Mouse (Mus musculus): Measurements from ENCODE around the gene Ttc39d.
A peak's percentile ranks its signal among the peaks of the same experiment; 100 is the strongest.
"Not testable (repeated sequence)": the region's sequence is repeated elsewhere in the genome, so short reads cannot be mapped to it uniquely, and the experiment has no call there.

The Ttc39d gene

DNA sequence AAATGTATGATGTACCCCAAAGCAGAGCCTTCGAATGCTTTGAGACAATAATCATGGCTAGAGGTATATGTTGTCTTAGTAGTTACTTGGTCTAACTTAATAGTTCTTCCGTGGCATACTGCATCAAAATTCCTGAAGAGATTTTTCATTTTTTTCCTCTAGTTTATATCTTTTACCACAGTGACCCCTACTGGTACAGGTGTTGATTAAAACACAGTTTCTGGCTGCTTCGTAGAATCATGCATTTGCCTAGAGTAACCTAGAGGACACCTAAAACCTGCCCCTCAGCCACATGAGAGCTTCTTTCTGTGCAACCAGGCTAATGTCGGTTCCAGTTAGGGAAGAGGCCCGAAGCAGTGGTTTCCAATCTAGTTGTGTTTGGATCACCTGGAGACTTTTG, 14.2 kb upstream of the Ttc39d start:
- peak; percentile 41 for DNase-seq (ENCODE audit: low spot score)

DNA sequence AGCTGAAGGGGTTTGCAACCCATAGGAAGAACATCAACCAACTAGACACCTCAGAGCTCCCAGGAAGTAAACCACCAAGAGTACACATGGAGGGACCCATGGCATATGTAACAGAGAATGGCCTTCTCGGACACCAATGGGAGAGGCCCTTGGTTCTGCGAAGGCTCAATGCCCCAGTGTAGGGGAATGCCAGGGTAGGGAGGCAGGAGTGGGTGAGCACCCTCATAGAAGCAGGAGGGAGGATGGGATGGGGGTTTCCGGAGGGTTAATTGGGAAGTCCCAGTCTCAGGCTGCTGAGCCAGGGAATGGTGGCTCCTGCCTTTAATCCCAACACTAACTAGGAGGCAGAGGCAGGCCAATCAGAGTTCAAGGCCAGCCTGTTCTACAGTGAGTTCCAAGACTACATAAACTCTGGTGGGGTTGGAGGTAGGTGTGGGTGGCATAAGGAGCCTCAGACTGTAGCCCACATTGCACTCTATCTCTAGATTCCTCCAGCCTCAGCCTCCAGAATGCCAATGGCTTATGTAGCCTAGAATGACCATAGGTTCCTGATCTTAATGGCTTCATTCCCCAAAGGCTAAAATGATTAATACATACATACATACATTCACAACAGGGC, 8.0 kb upstream of the Ttc39d start:
- DNase-seq (ENCODE audit: low spot score), result no peak

DNA sequence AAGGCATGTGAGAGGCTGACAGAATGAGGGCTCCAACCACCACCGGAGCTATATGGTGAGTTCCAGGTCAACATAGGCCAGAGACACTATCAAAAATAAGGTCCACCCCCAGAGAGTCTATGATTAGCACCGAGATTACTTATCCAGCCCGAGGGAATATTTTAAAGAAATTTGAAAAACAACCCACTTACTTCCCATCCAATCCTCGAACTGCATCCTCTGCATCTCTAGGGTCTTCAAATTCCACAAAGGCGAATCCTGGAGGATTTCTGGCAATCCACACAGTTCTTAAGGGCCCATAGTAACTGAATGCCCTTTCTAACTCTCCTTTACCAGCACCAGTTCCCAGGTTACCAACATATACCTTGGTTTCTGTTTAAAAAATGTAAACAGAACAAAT, 1.6 kb upstream of the Ttc39d start:
- DNase-seq (ENCODE audit: low spot score), result no peak

DNA sequence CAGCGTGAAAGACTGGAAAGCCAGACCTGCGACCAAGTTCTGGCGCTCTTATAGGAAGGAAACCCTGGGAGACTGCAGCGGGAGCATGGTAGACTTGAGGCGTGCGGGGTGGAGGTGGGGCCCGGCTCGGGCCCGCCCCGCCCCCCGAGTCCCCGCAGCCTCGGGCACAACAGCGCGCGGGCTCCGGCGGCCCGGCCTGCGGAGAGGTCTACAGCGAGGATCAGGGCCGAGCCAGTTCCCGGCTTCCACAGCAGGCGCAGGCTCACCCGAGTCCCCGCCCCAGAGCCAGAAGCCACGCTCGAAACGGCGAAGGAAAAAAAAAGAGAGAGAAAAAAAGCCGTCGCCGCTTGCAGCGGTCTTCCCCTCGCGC, 974 bp upstream of the Ttc39d start:
- DNase-seq (ENCODE audit: low spot score), result peak; percentile 65

DNA sequence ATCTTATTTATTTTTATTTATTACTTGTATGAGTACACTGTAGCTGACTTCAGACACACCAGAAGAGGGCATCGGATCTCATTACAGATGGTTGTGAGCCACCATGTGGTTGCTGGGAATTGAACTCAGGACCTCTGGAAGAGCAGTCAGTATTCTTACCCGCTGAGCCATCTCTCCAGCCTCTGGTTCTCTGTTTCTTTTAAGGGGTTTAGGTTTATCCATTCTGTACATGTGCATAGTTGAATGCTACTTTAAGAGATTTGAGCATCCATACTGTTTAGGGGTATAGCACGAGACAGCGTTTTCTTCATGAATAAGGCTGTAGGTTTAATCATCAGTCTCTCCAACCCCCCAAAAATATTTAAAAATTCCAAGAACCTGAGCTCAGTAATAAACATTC, 6.7 kb downstream of the Ttc39d start:
- not testable (repeated sequence) for DNase-seq (ENCODE audit: low spot score)

DNA sequence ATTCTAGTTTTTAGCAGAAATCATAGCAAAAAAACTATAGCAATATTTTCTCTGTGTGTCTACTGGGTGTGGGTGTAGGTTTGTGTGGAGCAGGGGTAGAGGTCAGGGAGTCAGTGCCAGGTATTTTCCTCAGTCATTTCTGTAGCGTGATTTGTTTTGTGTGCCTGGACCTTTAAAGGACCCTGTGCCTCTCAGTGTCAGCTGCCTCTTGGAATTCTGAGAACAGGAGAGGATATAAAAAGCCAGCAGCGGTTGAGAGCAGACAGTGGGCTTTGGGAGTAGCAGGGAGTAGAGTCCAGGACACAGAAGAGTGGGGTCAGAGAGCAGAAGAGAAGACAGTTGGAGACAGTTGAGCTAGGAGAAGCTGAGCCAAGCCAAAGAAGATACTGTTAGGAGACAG, 12.9 kb downstream of the Ttc39d start:
- no peak for DNase-seq (ENCODE audit: low spot score)

DNA sequence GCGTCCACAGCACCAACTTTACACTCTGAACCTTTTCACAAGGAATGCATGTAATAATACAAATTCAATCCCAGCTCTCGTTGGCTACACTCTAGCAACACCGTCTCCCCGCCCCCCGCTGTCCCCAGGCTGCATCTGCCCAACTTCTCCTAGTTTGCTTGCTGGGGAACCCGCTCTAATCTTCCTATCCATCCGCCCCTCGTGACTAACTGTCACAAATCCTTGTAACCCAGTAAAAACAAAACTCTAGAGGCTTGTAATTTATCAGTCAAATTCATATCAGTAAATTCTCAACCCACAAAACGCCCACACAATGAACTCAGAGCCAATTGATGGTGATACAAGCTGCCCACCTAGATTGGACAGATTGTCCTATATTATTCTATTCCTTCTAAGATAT, 13.9 kb downstream of the Ttc39d start:
- no peak for DNase-seq (ENCODE audit: low spot score)

DNA sequence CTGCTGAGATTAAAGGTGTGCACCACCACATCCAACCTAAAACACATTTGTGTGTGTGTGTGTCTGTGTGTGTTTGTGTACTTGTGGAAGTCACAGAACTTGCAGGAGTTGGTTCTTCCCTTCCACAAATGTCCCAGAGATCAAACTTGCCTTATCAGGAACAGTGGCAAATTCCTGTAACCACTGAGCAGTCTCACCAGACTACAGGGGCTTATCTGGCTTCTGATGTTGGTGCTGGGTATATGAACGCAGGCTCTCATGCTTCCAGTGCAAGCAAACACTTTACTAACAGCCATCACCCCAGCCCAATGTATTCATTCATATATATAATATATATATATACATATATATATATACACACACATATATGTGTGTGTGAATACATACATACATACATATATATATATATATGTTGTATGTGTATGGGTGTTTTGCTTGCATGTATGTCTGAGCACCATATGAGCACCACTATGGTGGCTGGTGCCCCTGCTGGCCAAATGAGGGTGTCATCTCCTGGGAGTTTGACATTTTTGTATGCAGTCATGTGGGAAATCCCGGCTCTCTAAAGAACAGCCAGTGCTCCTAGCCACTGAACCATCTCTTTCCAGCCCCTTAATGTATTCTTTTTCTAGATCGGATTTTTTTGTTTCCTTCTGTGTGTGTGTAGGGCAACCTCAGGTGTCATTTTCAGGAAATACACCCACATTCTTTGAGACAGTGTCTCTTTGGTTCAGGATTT, 14.8 kb downstream of the Ttc39d start:
- peak; percentile 55 for DNase-seq (ENCODE audit: low spot score)

DNA sequence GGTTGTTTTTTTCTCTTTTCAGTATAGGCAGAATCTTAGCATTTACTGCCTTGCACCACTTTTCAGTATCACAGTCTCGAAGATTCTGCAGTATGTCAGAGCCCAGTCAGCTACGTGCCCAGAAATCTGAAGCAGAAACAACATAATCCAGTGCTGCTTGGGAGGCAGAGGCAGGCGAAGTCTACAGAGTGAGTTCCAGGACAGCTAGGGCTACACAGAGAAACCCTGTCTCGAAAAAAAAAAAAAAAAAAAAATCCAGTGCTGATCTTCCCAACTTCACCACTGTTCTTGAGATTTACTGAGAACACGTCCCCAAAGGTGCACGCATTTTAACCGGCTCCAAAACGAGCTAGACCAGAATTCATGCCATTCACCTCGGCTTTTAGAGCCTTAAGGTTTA, 16.6 kb downstream of the Ttc39d start:
- no peak for DNase-seq (ENCODE audit: low spot score)

DNA sequence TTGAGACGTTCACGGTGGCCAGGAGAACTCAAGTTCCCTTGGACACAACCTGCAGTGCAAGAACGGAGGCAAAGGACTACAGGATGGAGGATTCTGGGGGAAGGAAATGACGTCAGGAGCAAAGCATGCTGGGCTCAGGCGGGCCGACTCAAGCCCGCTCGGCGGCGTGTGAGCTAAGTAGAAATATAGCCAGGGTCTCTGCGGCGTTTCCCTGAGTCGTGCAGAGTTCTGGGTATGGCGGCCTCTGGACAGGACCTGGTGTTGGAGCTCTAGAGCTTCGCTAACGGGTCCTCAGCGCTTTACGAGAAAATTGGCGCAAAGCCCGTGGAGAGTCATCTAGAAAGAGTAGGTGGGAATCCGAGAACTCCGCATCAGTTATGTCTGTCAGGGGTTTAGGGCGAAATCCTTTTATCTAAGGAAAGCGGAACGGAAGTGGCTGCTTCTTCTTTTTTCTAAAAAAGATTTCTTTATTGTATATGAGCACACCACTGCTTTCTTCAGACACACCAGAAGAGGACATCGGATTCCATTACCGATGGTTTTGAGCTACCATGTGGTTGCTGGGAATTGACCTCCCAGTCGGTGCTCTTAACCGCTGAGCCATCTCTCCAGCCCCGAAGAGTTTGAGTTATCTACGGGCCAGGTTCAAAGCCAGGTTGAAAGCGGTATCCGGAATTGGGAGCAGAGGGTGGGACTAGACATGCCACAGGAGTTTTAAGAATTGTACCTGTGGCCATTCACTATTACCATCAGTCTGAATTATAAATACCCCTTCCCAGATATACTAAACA, 17.3 kb downstream of the Ttc39d start, which contains the start of gene Gemin6:
Gene Gemin6 (plus strand): TSS at position 116 of the 791 bp plus-strand sequence.
- DNase-seq (ENCODE audit: low spot score), result peak; percentile 93

DNA sequence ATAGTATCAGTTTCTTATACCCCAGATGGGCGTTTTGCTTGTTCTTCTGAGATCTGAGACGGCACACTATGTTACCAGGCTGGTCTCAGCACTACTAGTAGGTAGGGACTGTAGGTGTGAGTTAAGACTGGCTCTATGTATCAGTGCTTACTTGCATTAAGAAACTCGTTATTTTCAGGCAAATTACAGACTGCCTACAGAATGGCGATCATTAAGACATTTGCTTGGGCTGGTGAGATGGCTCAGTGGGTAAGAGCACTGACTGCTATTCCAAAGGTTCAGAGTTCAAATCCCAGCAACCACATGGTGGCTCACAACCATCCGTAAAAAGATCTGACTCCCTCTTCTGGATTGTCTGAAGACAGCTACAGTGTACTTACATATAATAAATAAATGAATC, 17.9 kb downstream of the Ttc39d start:
- DNase-seq (ENCODE audit: low spot score), result not testable (repeated sequence)

DNA sequence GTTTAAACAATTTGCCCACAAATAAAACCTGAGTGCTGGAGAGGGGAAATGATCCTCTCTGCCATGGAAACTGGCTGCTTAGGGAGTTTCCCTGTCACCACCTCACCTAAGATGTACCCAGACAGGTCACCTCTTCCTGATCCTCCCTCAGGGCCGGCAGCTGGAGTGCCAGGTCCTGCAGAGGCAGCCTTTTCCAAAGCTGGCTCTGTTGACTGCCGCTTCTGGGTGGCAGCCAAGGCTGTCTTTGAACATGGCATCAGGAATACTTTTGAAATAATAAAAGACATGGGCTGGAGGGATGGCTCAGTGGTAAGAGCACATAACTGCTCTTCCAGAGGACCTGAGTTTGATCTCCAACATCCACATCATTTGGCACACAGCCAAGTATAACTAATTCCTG, 22.1 kb downstream of the Ttc39d start:
- no peak for DNase-seq (ENCODE audit: low spot score)

DNA sequence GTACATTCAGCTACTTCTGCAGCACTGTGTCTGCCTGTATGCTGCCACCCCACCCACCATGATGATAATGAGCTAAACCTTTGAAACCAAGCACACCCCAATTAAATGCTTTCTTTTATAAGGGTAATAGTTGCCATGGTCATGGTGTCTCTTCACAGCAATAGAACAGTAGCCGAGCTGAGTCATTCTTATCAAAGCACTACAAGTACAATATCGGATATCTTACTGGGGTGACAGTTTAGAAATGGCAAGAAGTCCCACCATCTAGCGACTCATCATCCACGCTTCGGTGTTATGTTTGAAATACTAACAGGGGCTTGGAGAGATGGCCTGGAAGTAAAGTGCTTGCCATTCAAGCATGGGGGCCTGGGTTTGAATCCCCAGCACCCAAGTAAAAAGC, 26.6 kb downstream of the Ttc39d start:
- DNase-seq (ENCODE audit: low spot score), result no peak

DNA sequence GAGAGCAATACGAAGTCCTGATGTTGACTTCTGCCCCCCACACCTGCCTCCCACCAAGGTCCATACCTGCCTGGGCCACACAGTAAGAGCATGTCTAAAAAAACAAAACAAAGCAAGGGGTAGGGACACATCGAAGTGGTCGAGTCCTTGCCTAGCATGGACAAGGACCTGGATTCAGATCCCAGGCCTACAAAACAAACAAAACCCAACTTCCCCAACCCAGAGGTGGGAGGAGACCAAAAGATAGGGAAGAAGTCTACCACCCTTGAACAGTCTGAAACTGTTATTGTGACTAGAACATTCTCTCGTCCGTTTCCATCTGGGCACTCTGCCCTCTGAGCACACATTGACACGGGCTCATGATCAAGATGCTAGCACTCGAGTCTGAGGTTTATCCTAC, 27.1 kb downstream of the Ttc39d start:
- DNase-seq (ENCODE audit: low spot score), result no peak

DNA sequence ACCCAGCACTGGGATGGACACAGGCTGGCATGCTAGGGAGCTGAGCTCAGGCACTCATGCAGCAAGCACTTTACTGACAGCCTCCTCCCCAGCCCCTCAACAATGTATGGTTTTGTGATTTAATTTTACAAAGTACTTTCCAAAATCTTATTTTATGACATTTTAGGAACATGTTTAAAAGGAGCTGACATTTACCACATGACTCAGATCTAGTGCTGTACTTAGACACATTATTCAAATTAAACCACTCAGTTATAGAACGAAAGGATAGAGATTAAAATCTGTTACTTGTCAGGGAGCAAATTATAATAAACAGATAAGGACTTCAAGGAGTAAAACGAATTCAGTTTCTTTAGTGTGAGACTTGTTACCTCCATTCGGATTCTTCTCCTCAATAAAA, 28.2 kb downstream of the Ttc39d start:
- DNase-seq (ENCODE audit: low spot score), result no peak

DNA sequence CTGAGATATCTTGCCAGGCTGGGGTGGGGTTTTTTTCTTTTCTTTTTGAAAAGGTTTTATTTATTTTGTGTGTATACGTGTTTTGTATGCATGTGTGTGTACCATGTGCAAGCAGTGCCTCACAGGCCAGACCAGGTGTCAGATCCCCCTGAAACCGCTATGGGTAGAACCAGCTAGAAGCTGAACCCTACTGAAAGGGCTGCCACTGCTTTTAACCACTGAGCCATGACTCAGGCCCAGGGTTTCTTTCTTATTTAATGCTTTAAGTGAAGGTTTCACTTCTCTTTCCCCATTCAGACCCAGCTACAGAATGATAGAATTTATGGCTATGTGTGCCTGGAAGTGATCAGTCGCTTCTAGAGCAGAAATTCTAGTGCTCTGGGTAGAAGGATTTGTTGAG, 29.5 kb downstream of the Ttc39d start:
- DNase-seq (ENCODE audit: low spot score), result no peak

DNA sequence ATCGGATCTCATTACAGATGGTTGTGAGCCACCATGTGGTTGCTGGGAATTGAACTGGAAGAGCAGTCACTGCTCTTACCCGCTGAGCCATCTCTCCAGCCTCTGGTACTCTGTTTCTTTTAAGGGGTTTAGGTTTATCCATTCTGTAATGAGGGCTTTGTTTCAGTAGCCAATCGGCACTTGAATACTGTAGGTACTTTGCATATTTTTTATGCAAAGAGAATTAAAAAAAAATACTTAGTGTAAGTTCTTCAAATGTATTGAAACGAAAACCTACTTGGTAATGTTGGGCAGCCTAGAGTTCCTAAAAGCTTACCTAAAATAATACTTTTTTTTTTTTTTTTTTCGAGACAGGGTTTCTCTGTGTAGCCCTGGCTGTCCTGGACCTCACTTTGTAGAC, 30.2 kb downstream of the Ttc39d start:
- DNase-seq (ENCODE audit: low spot score), result no peak

DNA sequence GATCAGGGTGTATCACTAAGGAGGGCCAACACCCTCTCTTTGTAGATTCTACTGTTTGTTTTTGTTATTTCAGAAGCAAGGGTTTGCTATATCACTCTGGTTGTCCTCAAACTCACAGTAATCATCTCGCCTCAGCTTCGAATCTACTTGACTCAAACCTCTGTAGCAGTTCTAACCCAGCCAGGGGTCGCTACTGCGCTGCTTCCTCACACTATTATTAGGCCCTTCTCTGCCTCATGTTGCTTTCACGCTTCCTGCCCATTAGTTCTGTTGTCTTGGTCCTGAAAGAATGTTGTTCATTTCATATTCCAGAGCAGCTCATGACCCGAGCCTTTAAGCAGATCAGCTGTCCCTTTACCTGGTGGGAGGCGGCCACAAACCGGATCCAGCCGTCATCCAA, 34.3 kb downstream of the Ttc39d start:
- DNase-seq (ENCODE audit: low spot score), result no peak

DNA sequence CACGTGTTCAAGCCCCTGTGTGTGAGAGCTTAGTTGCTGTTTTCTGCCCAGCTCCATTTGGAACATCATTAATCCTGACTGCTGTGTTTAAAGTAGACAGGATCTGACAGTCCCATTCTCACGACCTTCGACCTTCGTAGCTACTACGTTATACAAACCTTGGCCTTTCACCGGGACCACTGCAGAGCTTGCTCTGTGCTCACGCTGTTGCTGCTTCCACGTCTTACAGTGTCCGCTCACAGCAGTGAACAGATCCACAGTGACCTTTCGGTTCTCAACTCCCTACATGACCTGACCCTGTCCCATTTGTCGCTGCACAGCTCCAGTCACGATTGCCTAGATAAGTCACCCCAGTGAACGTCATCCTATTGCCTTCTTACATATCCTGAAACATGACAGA, 35.9 kb downstream of the Ttc39d start:
- DNase-seq (ENCODE audit: low spot score), result no peak

DNA sequence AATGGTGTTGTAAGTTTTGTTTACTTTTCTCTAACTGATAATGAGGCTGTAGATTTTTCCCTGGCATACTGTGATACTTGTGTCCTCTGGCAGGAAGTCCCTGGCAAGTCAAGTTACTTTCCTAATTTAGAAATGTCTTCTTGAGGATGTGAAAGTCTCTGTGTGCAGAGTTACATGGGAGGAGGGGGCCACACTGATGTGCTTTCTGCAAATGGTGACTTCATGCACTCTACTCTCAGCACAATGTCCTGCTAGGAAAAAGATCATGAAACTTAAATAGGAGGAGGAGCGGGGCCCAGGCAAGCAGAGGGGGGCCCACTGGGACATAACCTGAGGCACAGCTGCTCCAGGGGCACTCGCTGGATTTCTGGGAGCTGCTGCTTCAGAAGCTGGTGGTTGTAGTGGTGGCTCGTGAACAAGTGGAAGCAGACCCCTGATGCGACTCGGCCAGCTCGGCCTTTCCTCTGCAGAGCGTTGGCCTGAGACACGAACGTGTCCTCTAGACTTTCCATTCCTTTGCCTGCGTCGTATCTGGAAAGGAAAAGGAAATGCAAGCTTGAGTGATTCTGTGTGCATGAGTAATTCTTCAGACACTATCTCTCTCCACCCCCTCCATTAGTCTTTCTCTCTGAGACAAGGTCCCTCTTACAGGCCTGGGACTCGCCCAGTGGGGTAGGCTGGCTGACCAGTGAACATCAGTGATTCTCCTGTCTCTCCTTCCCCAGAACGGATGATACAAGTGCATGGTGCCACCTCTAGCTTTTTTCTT, 45.7 kb downstream of the Ttc39d start:
- no peak for DNase-seq (ENCODE audit: low spot score)

DNA sequence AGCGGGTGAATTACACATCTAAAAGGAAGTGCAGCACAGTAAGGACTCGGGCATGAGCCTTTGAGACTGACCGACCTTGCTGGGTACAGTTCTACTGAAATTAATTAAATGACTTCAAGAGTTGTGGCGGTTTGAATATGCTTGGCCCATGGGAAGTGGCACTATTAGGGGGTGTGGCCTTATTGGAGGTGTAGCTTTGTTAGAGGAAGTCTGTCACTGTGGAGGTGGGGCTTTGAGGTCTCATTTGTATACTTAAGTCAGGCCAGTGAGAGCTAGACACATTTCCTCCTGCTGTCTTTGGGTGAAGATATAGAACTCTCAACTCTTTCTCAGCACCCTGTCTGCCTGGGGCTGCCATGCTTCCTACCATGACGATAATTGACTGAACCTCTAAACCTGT, 47.2 kb downstream of the Ttc39d start:
- DNase-seq (ENCODE audit: low spot score), result no peak

DNA sequence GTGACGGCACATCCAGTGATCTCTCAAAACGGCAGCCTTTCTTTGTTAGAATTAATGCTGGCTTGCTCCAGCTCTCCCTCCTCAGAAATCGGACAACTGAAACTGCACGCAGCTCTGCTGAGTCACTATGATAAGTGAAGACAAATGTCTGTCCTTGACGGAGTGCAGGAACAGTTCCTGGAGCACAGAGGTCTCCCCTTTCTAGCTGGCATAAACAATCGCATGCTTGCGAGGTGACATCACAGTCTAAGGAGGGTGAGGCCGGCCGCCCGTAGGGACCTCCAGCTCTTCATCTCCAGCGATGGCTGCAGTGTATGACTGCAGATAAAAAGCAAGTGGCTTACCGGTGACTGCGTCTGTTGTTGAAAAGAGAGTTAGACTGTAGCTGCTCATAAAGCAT, 47.9 kb downstream of the Ttc39d start:
- no peak for DNase-seq (ENCODE audit: low spot score)

DNA sequence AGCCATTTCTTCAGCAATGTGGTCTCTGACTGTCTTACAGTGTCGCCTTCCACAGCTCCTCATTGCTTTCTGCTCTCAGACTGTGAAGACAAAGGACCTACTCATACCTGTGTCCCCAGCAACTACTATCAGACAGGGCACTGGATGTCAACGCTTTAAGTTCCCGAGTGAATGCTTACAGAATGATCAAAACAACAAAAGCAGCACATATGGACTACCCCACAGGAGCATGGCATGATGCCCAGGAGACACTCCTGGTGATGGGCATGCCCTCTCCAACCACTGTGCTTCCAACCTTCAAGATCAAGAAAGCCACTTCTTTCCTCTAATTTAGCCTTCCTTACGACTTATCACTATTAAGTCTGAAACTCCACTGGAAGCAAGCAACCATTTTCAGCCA, 59.8 kb downstream of the Ttc39d start:
- DNase-seq (ENCODE audit: low spot score), result no peak

Measured in retina, embryonic 14.5 days (tissue).